Mouse (Mus musculus) CH12.LX (cell line): Measurements from ENCODE around the gene Dhrs11. TPM values are rescaled to one million over a fixed set of nuclear protein-coding genes. Genes with fewer than 3 reads are reported as not detected.
"Not testable (repeated sequence)": the region's sequence is repeated elsewhere in the genome, so short reads cannot be mapped to it uniquely, and the experiment has no call there.

ENCODE experiments used
- DNase-seq: peaks from one replicate; pipeline ENCODE4 v3.0.0-alpha.2; 2013; ENCODE audit errors: extremely low read depth
- H3K27ac ChIP-seq: 2 replicates; pipeline ENCODE4 v1.5.1; 2012; ENCODE audit warnings: low read depth, mild to moderate bottlenecking, control low read depth, moderate library complexity; ENCODE audit not compliant: insufficient read depth
- H3K27me3 ChIP-seq: replicated peaks from 2 replicates; pipeline ENCODE3; 2012; ENCODE audit warnings: inconsistent platforms
- H3K36me3 ChIP-seq, 2 experiments: replicated peaks in 1 of 2; 2 replicates each; pipeline versions ENCODE3 to v1.6.1; 2012; ENCODE audit warnings: inconsistent platforms in 1 of 2, low read length in 1 of 2, mild to moderate bottlenecking in 1 of 2, mixed read lengths in 1 of 2, moderate library complexity in 1 of 2; ENCODE audit not compliant: control insufficient read depth in 1 of 2, insufficient read depth in 1 of 2
- H3K4me1 ChIP-seq, 2 experiments: 2 replicates each; pipeline ENCODE4 v1.6.1; 2012; ENCODE audit warnings: inconsistent platforms in 1 of 2, moderate library complexity in 1 of 2; ENCODE audit not compliant: insufficient read depth in 2 of 2, control insufficient read depth in 1 of 2
- H3K4me2 ChIP-seq: 2 replicates; pipeline ENCODE4 v1.6.1; 2012; ENCODE audit warnings: low read depth, mild to moderate bottlenecking, control low read depth; ENCODE audit not compliant: poor library complexity, insufficient read depth, severe bottlenecking
- H3K4me3 ChIP-seq, 3 experiments: fragments of 150-350 bp in 1 of 3; sonication (generic) in 1 of 3; replicated peaks in 1 of 3; 2 replicates each; pipeline versions ENCODE3 to v1.5.1; 2011 to 2012; ENCODE audit warnings: low read depth in 2 of 3, low read length in 2 of 3, mild to moderate bottlenecking in 2 of 3, moderate library complexity in 2 of 3, control low read depth in 1 of 3, improper control_type of control experiment in 1 of 3, inconsistent platforms in 1 of 3, mixed read lengths in 1 of 3; ENCODE audit not compliant: poor library complexity in 1 of 3
- H3K79me2 ChIP-seq: replicated peaks from 2 replicates; pipeline ENCODE4 v1.6.1; 2012; ENCODE audit warnings: mild to moderate bottlenecking, moderate library complexity; ENCODE audit not compliant: control insufficient read depth, poor library complexity, insufficient read depth, severe bottlenecking; ENCODE audit errors: extremely low read depth
- H3K9ac ChIP-seq: 2 replicates; pipeline ENCODE4 v1.6.1; 2012; ENCODE audit warnings: low read depth, mild to moderate bottlenecking, control low read depth, moderate library complexity; ENCODE audit not compliant: insufficient read depth
- H3K9me3 ChIP-seq: replicated peaks from 2 replicates; pipeline ENCODE3; 2012; ENCODE audit warnings: low read length, inconsistent platforms, mixed read lengths
- BHLHE40 ChIP-seq: IDR thresholded peaks from 2 replicates; pipeline ENCODE4 v1.6.1; 2011; ENCODE audit warnings: mild to moderate bottlenecking, low read depth, low read length, improper control_type of control experiment
- CHD2 ChIP-seq: IDR thresholded peaks from 2 replicates; pipeline ENCODE4 v1.6.1; 2011; ENCODE audit warnings: low read length, improper control_type of control experiment
- E2F4 ChIP-seq: IDR thresholded peaks from 2 replicates; pipeline ENCODE4 v1.6.1; 2011; ENCODE audit warnings: low read depth, low read length, improper control_type of control experiment; ENCODE audit not compliant: insufficient replicate concordance
- ELF1 ChIP-seq: IDR thresholded peaks from 2 replicates; pipeline ENCODE4 v1.6.1; 2014; ENCODE audit warnings: low read depth, mild to moderate bottlenecking, inconsistent platforms, low read length, improper control_type of control experiment
- EP300 ChIP-seq: IDR thresholded peaks from 2 replicates; pipeline ENCODE4 v1.6.1; 2011; ENCODE audit warnings: low read length, improper control_type of control experiment
- ETS1 ChIP-seq: conservative IDR thresholded peaks from 2 replicates; pipeline ENCODE4 v1.6.1; 2012; ENCODE audit warnings: low read depth, mild to moderate bottlenecking, inconsistent platforms, low read length, improper control_type of control experiment, moderate library complexity
- GABPA ChIP-seq: IDR thresholded peaks from 2 replicates; pipeline ENCODE4 v1.6.1; 2012; ENCODE audit warnings: low read depth, low read length, improper control_type of control experiment, inconsistent platforms; ENCODE audit not compliant: insufficient replicate concordance
- HCFC1 ChIP-seq: IDR thresholded peaks from 2 replicates; pipeline ENCODE4 v1.6.1; 2012; ENCODE audit warnings: low read depth, mild to moderate bottlenecking, inconsistent platforms, low read length, improper control_type of control experiment
- IRF4 ChIP-seq: IDR thresholded peaks from 2 replicates; pipeline ENCODE4 v1.6.1; 2014; ENCODE audit warnings: low read depth, mild to moderate bottlenecking, inconsistent platforms, low read length, improper control_type of control experiment
- JUN ChIP-seq: IDR thresholded peaks from 2 replicates; pipeline ENCODE4 v1.6.1; 2011; ENCODE audit warnings: low read depth, mild to moderate bottlenecking, low read length, improper control_type of control experiment, moderate library complexity; ENCODE audit not compliant: insufficient read depth
- JUND ChIP-seq: conservative IDR thresholded peaks from 2 replicates; pipeline ENCODE4 v1.6.1; 2011; ENCODE audit warnings: low read depth, low read length, improper control_type of control experiment
- KAT2A ChIP-seq: IDR thresholded peaks from 2 replicates; pipeline ENCODE4 v1.6.1; 2012; ENCODE audit warnings: low read length, improper control_type of control experiment, inconsistent platforms; ENCODE audit not compliant: insufficient replicate concordance
- MAX ChIP-seq: IDR thresholded peaks from 2 replicates; pipeline ENCODE4 v1.6.1; 2011; ENCODE audit warnings: low read length, improper control_type of control experiment
- MEF2A ChIP-seq: IDR thresholded peaks from 2 replicates; pipeline ENCODE4 v1.6.1; 2014; ENCODE audit warnings: low read depth, mild to moderate bottlenecking, inconsistent platforms, low read length, improper control_type of control experiment, borderline replicate concordance
- MXI1 ChIP-seq: IDR thresholded peaks from 2 replicates; pipeline ENCODE4 v1.6.1; 2011; ENCODE audit warnings: mild to moderate bottlenecking, low read depth, low read length, improper control_type of control experiment
- MYC ChIP-seq: IDR thresholded peaks from 2 replicates; pipeline ENCODE4 v1.6.1; 2011; ENCODE audit warnings: low read depth, mild to moderate bottlenecking, improper control_type of control experiment, low read length
- NELFE ChIP-seq: IDR thresholded peaks from 2 replicates; pipeline ENCODE4 v1.6.1; 2011; ENCODE audit warnings: low read depth, low read length, improper control_type of control experiment
- NRF1 ChIP-seq: IDR thresholded peaks from 2 replicates; pipeline ENCODE4 v1.6.1; 2014; ENCODE audit warnings: low read depth, mild to moderate bottlenecking, inconsistent platforms, low read length, improper control_type of control experiment, moderate library complexity
- PAX5 ChIP-seq: IDR thresholded peaks from 2 replicates; pipeline ENCODE4 v1.6.1; 2012; ENCODE audit warnings: low read length, inconsistent platforms, mixed read lengths
- POLR2A ChIP-seq: IDR thresholded peaks from 2 replicates; pipeline ENCODE4 v1.6.1; 2011; ENCODE audit warnings: low read depth, mild to moderate bottlenecking, improper control_type of control experiment, low read length
- POLR2AphosphoS2 ChIP-seq: IDR thresholded peaks from 2 replicates; pipeline ENCODE4 v1.6.1; 2011; ENCODE audit warnings: low read depth, low read length, improper control_type of control experiment
- RCOR1 ChIP-seq: conservative IDR thresholded peaks from 2 replicates; pipeline ENCODE4 v1.6.1; 2012; ENCODE audit warnings: low read depth, mild to moderate bottlenecking, inconsistent platforms, low read length, improper control_type of control experiment
- SIN3A ChIP-seq: IDR thresholded peaks from 2 replicates; pipeline ENCODE4 v1.6.1; 2012; ENCODE audit warnings: low read length, improper control_type of control experiment, inconsistent platforms
- TBP ChIP-seq: conservative IDR thresholded peaks from 2 replicates; pipeline ENCODE4 v1.6.1; 2011; ENCODE audit warnings: low read depth, low read length, improper control_type of control experiment
- TCF12 ChIP-seq: IDR thresholded peaks from 2 replicates; pipeline ENCODE4 v1.6.1; 2014; ENCODE audit warnings: low read depth, mild to moderate bottlenecking, inconsistent platforms, low read length, improper control_type of control experiment
- USF1 ChIP-seq: IDR thresholded peaks from 2 replicates; pipeline ENCODE4 v1.6.1; 2014; ENCODE audit warnings: low read depth, mild to moderate bottlenecking, inconsistent platforms, low read length, improper control_type of control experiment
- USF2 ChIP-seq: conservative IDR thresholded peaks from 2 replicates; pipeline ENCODE4 v1.6.1; 2011; ENCODE audit warnings: low read depth, low read length, improper control_type of control experiment
- ZC3H11A ChIP-seq: IDR thresholded peaks from 2 replicates; pipeline ENCODE4 v1.6.1; 2012; ENCODE audit warnings: low read depth, mild to moderate bottlenecking, inconsistent platforms, low read length, improper control_type of control experiment
- ZKSCAN1 ChIP-seq: IDR thresholded peaks from 2 replicates; pipeline ENCODE4 v1.6.1; 2012; ENCODE audit warnings: low read depth, inconsistent platforms, low read length, improper control_type of control experiment, borderline replicate concordance
- ZMIZ1 ChIP-seq: IDR thresholded peaks from 2 replicates; pipeline ENCODE4 v1.6.1; 2012; ENCODE audit warnings: low read depth, mild to moderate bottlenecking, inconsistent platforms, low read length, improper control_type of control experiment
- ZNF384 ChIP-seq: IDR thresholded peaks from 2 replicates; pipeline ENCODE4 v1.6.1; 2012; ENCODE audit warnings: low read depth, low read length, improper control_type of control experiment, inconsistent platforms
- dilution Hi-C: fragments of 300-500 bp; cut with MboI; formaldehyde crosslinking; loops from 2 replicates; pipeline ENCODE4 v1.14.3; 2020; ENCODE audit warnings: low sequenced_read_pairs; ENCODE audit not compliant: extremely low pct_unique_long_range_greater_than_20kb, extremely low pct_ligation_motif_present
- in situ Hi-C: fragments of 300-500 bp; cut with MboI; formaldehyde crosslinking; loops from 3 replicates; pipeline ENCODE4 v1.14.3; 2019; ENCODE audit warnings: low sequenced_read_pairs, low pct_ligation_motif_present, low pct_unique_long_range_greater_than_20kb, mixed read lengths
- polyA plus RNA-seq: library from polyadenylated mRNA; unstranded; fragments of >175 nt; gene quantifications from 2 replicates; pipeline ENCODE4 v1.2.1, GENCODE M21; 2012; ENCODE audit warnings: low read depth; ENCODE audit not compliant: insufficient read length
- total RNA-seq, 2 experiments: library from RNA; depleted of rRNA; stranded (reverse); fragments of 300-350 nt in 1 of 2; fragments of >200 nt in 1 of 2; gene quantifications; 2 replicates each; pipeline ENCODE4 v1.2.3; 2012 to 2014

The Dhrs11 gene
- total RNA-seq (2012; rRNA removed) (8.3 and 9.6 TPM in 2 replicates), total RNA-seq (2014; rRNA removed) (6.1 and 6.8 TPM in 2 replicates), polyA plus RNA-seq (17.0 and 17.1 TPM in 2 replicates)

- Histone ChIP-seq H3K9me3 (no peaks in the 10 kb centered on the region), H3K4me1 (peaks cover 6 to 32% of the 10 kb centered on the region in 2 experiments)
- TF ChIP-seq KAT2A = 0 out of 2 replicates have a peak, but pooled peaks have one; percentile 59
- peak; percentile 80 for TF ChIP-seq HCFC1
- TF ChIP-seq PAX5 = no peak
- peak; percentile 88 for TF ChIP-seq TCF12
- TF ChIP-seq ETS1 = peak; percentile 68
- no peak for TF ChIP-seq JUN
- peak; percentile 60 for TF ChIP-seq USF1
- TF ChIP-seq POLR2A = peak; percentile 98
- TF ChIP-seq IRF4 = peak; percentile 33; the same call in 1 of the 2 replicates
- TF ChIP-seq GABPA = no peak
- TF ChIP-seq POLR2AphosphoS2 = peak; percentile 95; the same call in 1 of the 2 replicates
- no peak for TF ChIP-seq ZC3H11A
- peak; percentile 82 for TF ChIP-seq CHD2
- peak; percentile 69 for TF ChIP-seq TBP
- TF ChIP-seq ELF1 = peak; percentile 98
- peak; percentile 72 for TF ChIP-seq NRF1
- TF ChIP-seq MXI1 = peak; percentile 96
- peak; percentile 91; the same call in 1 of the 2 replicates for TF ChIP-seq ZMIZ1
- no peak for TF ChIP-seq E2F4
- peak; percentile 95 for TF ChIP-seq SIN3A
- TF ChIP-seq MYC = peak; percentile 90
- no peak for TF ChIP-seq RCOR1
- TF ChIP-seq NELFE = peak; percentile 81
- no peak for TF ChIP-seq ZNF384
- TF ChIP-seq EP300 = no peak
- TF ChIP-seq JUND = no peak
- TF ChIP-seq ZKSCAN1 = no peak
- TF ChIP-seq BHLHE40 = peak; percentile 93
- no peak for TF ChIP-seq USF2
- peak; percentile 10; the same call in 1 of the 2 replicates for TF ChIP-seq MEF2A
- peak; percentile 87 for TF ChIP-seq MAX
- TF ChIP-seq, all 38 proteins: peak for 20
- Histone ChIP-seq H3K9ac (peak within 1 kb of the TSS; percentile 89), H3K36me3 (peaks cover 22 to 62% of the 10 kb centered on the region in 2 experiments), H3K27ac (peak within 1 kb of the TSS; percentile 79), H3K27me3 (no peaks in the 10 kb centered on the region), H3K4me2 (peak within 1 kb of the TSS; percentile 83), H3K79me2 (peaks cover 4% of the 10 kb centered on the region; the same call in 1 of the 2 replicates), H3K4me3 (peak within 1 kb of the TSS; percentile 85 to 95 (median 88))
- peak; percentile 93 for DNase-seq
- in situ Hi-C loops (no loop called here), dilution Hi-C loops (no loop called here)
These were observed at the start of gene Dhrs11 for GRCm38 (mm10) chr11:84828516-84829399. Gene Dhrs11 (minus strand): TSS chr11:84828994.

- peaks cover 21% of the 10 kb centered on the region for H3K79me2 ChIP-seq
- H3K27ac ChIP-seq, dilution Hi-C loops, H3K4me2 ChIP-seq, H3K4me3 ChIP-seq, H3K9ac ChIP-seq, DNase-seq, H3K9me3 ChIP-seq, H3K27me3 ChIP-seq: not testable (repeated sequence)
- peaks cover 0 to 44% of the 10 kb centered on the region in 2 experiments; a peak in 2 of 4 replicates for H3K4me1 ChIP-seq
- peaks cover 11 to 41% of the 10 kb centered on the region in 2 experiments for H3K36me3 ChIP-seq
- in situ Hi-C loops = loop anchor here (5.0 kb wide), 1 partner anchor 41 kb away; the partner anchor contains the start of gene Znhit3
These were observed 47.2 kb upstream of the Dhrs11 start for GRCm38 (mm10) chr11:84876020-84876419.
